Mouse (Mus musculus): ENCODE results near the gene Gm3250.
"Not testable (repeated sequence)": the region's sequence is repeated elsewhere in the genome, so short reads cannot be mapped to it uniquely, and the experiment has no call there.

- not testable (repeated sequence) for TF ChIP-seq CTCF, POLR2A (IDR thresholded peaks at IDR 0.05; ENCODE audit: insufficient read depth, low read depth, low read length)
These were observed 11.1 kb downstream of the Gm3250 start, which contains the start of gene Gm3238 for GRCm38 (mm10) chr10:77771225-77771624.

Measured in olfactory bulb, adult 2 months (tissue).